Mouse (Mus musculus) neural tube, embryonic 12.5 days (tissue): ENCODE results near the gene Pth1r. TPM values are rescaled to one million over a fixed set of nuclear protein-coding genes. Genes with fewer than 3 reads are reported as not detected.

Experiments used
- ATAC-seq: fragments of 200-750 bp; cut with Nextera tagmentation; 2 replicates; pipeline ENCODE4 v1.8.0; 2017; ENCODE audit warnings: low read depth, mild to moderate bottlenecking, moderate TSS enrichment, moderate library complexity; ENCODE audit not compliant: low FRiP score
- H3K27ac ChIP-seq: fragments of 300-500 bp; sonication (generic); 2 replicates; pipeline ENCODE4 v1.5.1; 2016
- H3K27me3 ChIP-seq: fragments of 300-500 bp; sonication (generic); replicated peaks from 2 replicates; pipeline ENCODE4 v1.6.1; 2016; ENCODE audit warnings: mild to moderate bottlenecking
- H3K36me3 ChIP-seq: fragments of 300-500 bp; sonication (generic); 2 replicates; pipeline ENCODE4 v1.6.1; 2016; ENCODE audit warnings: mild to moderate bottlenecking
- H3K4me1 ChIP-seq: fragments of 300-500 bp; sonication (generic); 2 replicates; pipeline ENCODE4 v1.6.1; 2016
- H3K4me2 ChIP-seq: fragments of 300-500 bp; sonication (generic); replicated peaks from 2 replicates; pipeline ENCODE4 v1.6.1; 2016; ENCODE audit warnings: mild to moderate bottlenecking
- H3K4me3 ChIP-seq: fragments of 300-500 bp; sonication (generic); 2 replicates; pipeline ENCODE4 v1.5.1; 2016
- H3K9ac ChIP-seq: fragments of 300-500 bp; sonication (generic); 2 replicates; pipeline ENCODE4 v1.6.1; 2016; ENCODE audit warnings: mild to moderate bottlenecking
- H3K9me3 ChIP-seq: fragments of 300-500 bp; sonication (generic); 2 replicates; pipeline ENCODE4 v1.6.1; 2016; ENCODE audit warnings: mild to moderate bottlenecking
- WGBS: fragments of 180-500 bp; shearing (Covaris S2); methylation state at CpG from one replicate; pipeline ENCODE4 v1.1.7; 2016; 5-methylcytosine and 5-hydroxymethylcytosine counted together
- polyA plus RNA-seq: library from polyadenylated mRNA; unstranded; fragments of >200 nt; fragmentation: Nextera tagmentation; extraction: Ambion mirVana; gene quantifications from 2 replicates; pipeline ENCODE4 v1.2.1, GENCODE M21; 2016

Gene Pth1r
- polyA plus RNA-seq, 1 experiment from 2014 or later: 40.6 TPM

- Histone ChIP-seq H3K9me3 (no peaks in the 10 kb centered on the region), H3K27ac (no peak overlapping the region), H3K4me1 (no peaks in the 10 kb centered on the region), H3K4me3 (no peak overlapping the region), H3K27me3 (no peaks in the 10 kb centered on the region), H3K36me3 (peaks cover 36% of the 10 kb centered on the region), H3K9ac (no peak overlapping the region), H3K4me2 (no peak overlapping the region)
- peak; percentile 80 for ATAC-seq
- 49% methylated on average over 5 of the region's 5 CpGs for WGBS
Observed at GRCm38 (mm10) chr9:110709640-110710258, 37.2 kb downstream of the Pth1r start.

- Histone ChIP-seq H3K9me3 (no peaks in the 10 kb centered on the region), H3K9ac (no peak overlapping the region), H3K4me1 (no peaks in the 10 kb centered on the region), H3K27ac (no peak overlapping the region), H3K4me2 (no peak overlapping the region), H3K27me3 (no peaks in the 10 kb centered on the region), H3K4me3 (no peak overlapping the region), H3K36me3 (peaks cover 25% of the 10 kb centered on the region)
- 94% methylated on average over 5 of the region's 5 CpGs for WGBS
- ATAC-seq: no peak
Observed at GRCm38 (mm10) chr9:110706784-110707183, 40.2 kb downstream of the Pth1r start.

GRCm38 (mm10) chr9:110703951-110704350 is 43.0 kb downstream of the Pth1r start:
- 90% methylated on average over 6 of the region's 6 CpGs for WGBS
- Histone ChIP-seq H3K36me3 (peaks cover 17% of the 10 kb centered on the region), H3K4me3 (no peak overlapping the region), H3K4me1 (no peaks in the 10 kb centered on the region), H3K9me3 (no peaks in the 10 kb centered on the region), H3K27ac (no peak overlapping the region), H3K9ac (no peak overlapping the region), H3K27me3 (no peaks in the 10 kb centered on the region), H3K4me2 (no peak overlapping the region)
- ATAC-seq: no peak

- Histone ChIP-seq H3K4me3 (no peak overlapping the region), H3K4me1 (no peaks in the 10 kb centered on the region), H3K9me3 (no peaks in the 10 kb centered on the region), H3K9ac (no peak overlapping the region), H3K4me2 (no peak overlapping the region), H3K27me3 (no peaks in the 10 kb centered on the region), H3K27ac (no peak overlapping the region), H3K36me3 (peaks cover 9% of the 10 kb centered on the region; the same call in 1 of the 2 replicates)
- WGBS: 86% methylated on average over 1 of the region's 1 CpGs
- no peak for ATAC-seq
Observed at GRCm38 (mm10) chr9:110702848-110703247, 44.1 kb downstream of the Pth1r start.

- no peak for ATAC-seq
- H3K27ac ChIP-seq: no peak overlapping the region
- no peaks in the 10 kb centered on the region for H3K4me1 ChIP-seq
- no peak overlapping the region for H3K9ac ChIP-seq
- H3K27me3 ChIP-seq: no peaks in the 10 kb centered on the region
- peaks cover 16% of the 10 kb centered on the region for H3K36me3 ChIP-seq
- H3K4me3 ChIP-seq: no peak overlapping the region
- 83% methylated on average over 11 of the region's 12 CpGs for WGBS
- H3K9me3 ChIP-seq: no peaks in the 10 kb centered on the region
- H3K4me2 ChIP-seq: no peak overlapping the region
Observed at GRCm38 (mm10) chr9:110701114-110702032, 45.6 kb downstream of the Pth1r start.

GRCm38 (mm10) chr9:110699574-110699973 is 47.4 kb downstream of the Pth1r start:
- Histone ChIP-seq H3K36me3 (peaks cover 22% of the 10 kb centered on the region), H3K27ac (no peak overlapping the region), H3K4me2 (no peak overlapping the region), H3K4me1 (no peaks in the 10 kb centered on the region), H3K27me3 (no peaks in the 10 kb centered on the region), H3K4me3 (no peak overlapping the region), H3K9ac (no peak overlapping the region), H3K9me3 (no peaks in the 10 kb centered on the region)
- WGBS: 93% methylated on average over 3 of the region's 3 CpGs
- no peak for ATAC-seq

GRCm38 (mm10) chr9:110697465-110697864 is 49.5 kb downstream of the Pth1r start:
- 84% methylated on average over 3 of the region's 3 CpGs for WGBS
- ATAC-seq: no peak
- H3K27ac ChIP-seq: no peak overlapping the region
- no peaks in the 10 kb centered on the region for H3K4me1 ChIP-seq
- H3K36me3 ChIP-seq: peaks cover 22% of the 10 kb centered on the region
- no peaks in the 10 kb centered on the region for H3K27me3 ChIP-seq
- H3K9ac ChIP-seq: no peak overlapping the region
- no peak overlapping the region for H3K4me3 ChIP-seq
- no peak overlapping the region for H3K4me2 ChIP-seq
- H3K9me3 ChIP-seq: no peaks in the 10 kb centered on the region

GRCm38 (mm10) chr9:110696427-110696826 is 50.5 kb downstream of the Pth1r start:
- WGBS: 95% methylated on average over 5 of the region's 5 CpGs
- H3K4me2 ChIP-seq: no peak overlapping the region
- ATAC-seq: no peak
- H3K27ac ChIP-seq: no peak overlapping the region
- H3K36me3 ChIP-seq: peaks cover 19% of the 10 kb centered on the region
- H3K4me1 ChIP-seq: no peaks in the 10 kb centered on the region
- H3K9me3 ChIP-seq: no peaks in the 10 kb centered on the region
- H3K27me3 ChIP-seq: no peaks in the 10 kb centered on the region
- H3K4me3 ChIP-seq: no peak overlapping the region
- no peak overlapping the region for H3K9ac ChIP-seq

- ATAC-seq: no peak
- Histone ChIP-seq H3K36me3 (peaks cover 19% of the 10 kb centered on the region), H3K27ac (no peak overlapping the region), H3K4me3 (no peak overlapping the region), H3K27me3 (no peaks in the 10 kb centered on the region), H3K9me3 (no peaks in the 10 kb centered on the region), H3K4me1 (no peaks in the 10 kb centered on the region), H3K9ac (no peak overlapping the region), H3K4me2 (no peak overlapping the region)
- WGBS: 90% methylated on average over 4 of the region's 4 CpGs
Observed at GRCm38 (mm10) chr9:110695165-110695755, 51.7 kb downstream of the Pth1r start.

GRCm38 (mm10) chr9:110689261-110689779 is 57.6 kb downstream of the Pth1r start:
- no peaks in the 10 kb centered on the region for H3K27me3 ChIP-seq
- peaks cover 25% of the 10 kb centered on the region for H3K4me1 ChIP-seq
- ATAC-seq: no peak
- WGBS: 86% methylated on average over 8 of the region's 8 CpGs
- H3K4me2 ChIP-seq: no peak overlapping the region
- H3K9ac ChIP-seq: no peak overlapping the region
- H3K36me3 ChIP-seq: no peaks in the 10 kb centered on the region; the same call in 1 of the 2 replicates
- H3K9me3 ChIP-seq: no peaks in the 10 kb centered on the region
- no peak overlapping the region for H3K4me3 ChIP-seq
- no peak overlapping the region for H3K27ac ChIP-seq

- Histone ChIP-seq H3K9ac (no peak overlapping the region), H3K27ac (no peak overlapping the region), H3K36me3 (no peaks in the 10 kb centered on the region; the same call in 1 of the 2 replicates), H3K4me2 (no peak overlapping the region), H3K4me1 (peaks cover 38% of the 10 kb centered on the region), H3K4me3 (no peak overlapping the region), H3K27me3 (no peaks in the 10 kb centered on the region), H3K9me3 (no peaks in the 10 kb centered on the region)
- 92% methylated on average over 2 of the region's 2 CpGs for WGBS
- no peak for ATAC-seq
Observed at GRCm38 (mm10) chr9:110687846-110688245, 59.1 kb downstream of the Pth1r start.

GRCm38 (mm10) chr9:110687061-110687460 is 59.9 kb downstream of the Pth1r start:
- WGBS: 77% methylated on average over 5 of the region's 5 CpGs
- no peak overlapping the region for H3K4me3 ChIP-seq
- no peak overlapping the region for H3K4me2 ChIP-seq
- no peaks in the 10 kb centered on the region for H3K27me3 ChIP-seq
- no peak overlapping the region for H3K9ac ChIP-seq
- H3K9me3 ChIP-seq: no peaks in the 10 kb centered on the region
- H3K4me1 ChIP-seq: peaks cover 42% of the 10 kb centered on the region
- H3K27ac ChIP-seq: no peak overlapping the region
- ATAC-seq: no peak
- H3K36me3 ChIP-seq: no peaks in the 10 kb centered on the region
